Mouse (Mus musculus) adrenal gland, postnatal 25 days (tissue): ENCODE measurements around the gene Cfap61. TPM values are rescaled to one million over a fixed set of nuclear protein-coding genes. Genes with fewer than 3 reads are reported as not detected.

Experiments used
- DNase-seq: peaks from one replicate; pipeline ENCODE4 v3.0.0; 2021; ENCODE audit warnings: mixed read lengths
- total RNA-seq: library from RNA; stranded (reverse); gene quantifications from 2 replicates; pipeline ENCODE4 v1.2.3, GENCODE M21; 2021

Gene Cfap61
- total RNA-seq, 1 experiment from 2014 or later, result 31.1 TPM

- no peak for DNase-seq
Observed at GRCm38 (mm10) chr2:146083326-146083871, 148.8 kb downstream of the Cfap61 start.

DNA sequence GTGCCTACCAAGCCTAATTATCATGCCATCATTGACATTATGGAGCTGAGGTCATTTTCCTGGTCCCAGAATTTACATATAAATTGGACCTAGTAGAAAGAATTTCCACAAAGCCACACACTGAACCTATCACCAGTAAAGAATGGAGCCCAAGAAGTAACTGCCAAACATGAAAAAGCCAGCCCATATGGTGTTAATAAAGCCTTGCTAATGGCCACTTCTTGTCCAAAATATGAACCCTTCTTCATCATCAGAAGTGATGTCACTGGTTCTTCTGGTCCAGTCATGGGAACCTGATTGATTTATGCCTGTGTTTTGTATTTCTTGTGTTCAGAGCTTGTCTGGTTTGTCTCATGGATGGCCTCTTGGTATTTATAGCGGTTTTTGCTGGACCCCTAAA is 152.8 kb downstream of the Cfap61 start:
- DNase-seq, result no peak

DNA sequence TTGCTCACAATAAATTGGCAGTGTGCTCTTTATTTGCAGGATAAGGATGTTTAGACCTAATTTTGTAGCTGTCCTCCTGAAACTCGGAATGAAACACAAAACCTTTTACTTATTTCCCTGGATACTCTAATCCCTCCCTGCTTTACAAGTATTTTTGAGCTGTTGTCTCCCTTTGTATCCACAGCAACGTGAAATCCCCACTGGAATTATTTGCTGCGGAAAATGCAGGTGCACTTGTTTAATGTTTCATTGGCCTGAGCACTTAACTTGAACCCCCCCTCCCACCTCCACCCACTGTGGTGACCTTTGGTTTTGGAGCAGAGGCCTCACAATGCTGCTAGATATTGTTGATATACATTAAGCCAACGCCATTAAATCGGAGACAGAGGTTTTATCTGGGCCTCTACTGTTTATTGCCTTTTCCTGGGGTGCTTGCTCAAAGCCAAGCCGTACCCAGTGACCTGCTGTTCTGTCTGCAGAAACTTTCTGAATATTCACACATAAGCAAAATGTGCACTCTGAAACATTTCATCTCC is 154.6 kb downstream of the Cfap61 start:
- no peak for DNase-seq

- no peak for DNase-seq
Observed at GRCm38 (mm10) chr2:146097532-146097931, 162.9 kb downstream of the Cfap61 start.

- no peak for DNase-seq
Observed at GRCm38 (mm10) chr2:146098853-146099717, 164.5 kb downstream of the Cfap61 start.

DNA sequence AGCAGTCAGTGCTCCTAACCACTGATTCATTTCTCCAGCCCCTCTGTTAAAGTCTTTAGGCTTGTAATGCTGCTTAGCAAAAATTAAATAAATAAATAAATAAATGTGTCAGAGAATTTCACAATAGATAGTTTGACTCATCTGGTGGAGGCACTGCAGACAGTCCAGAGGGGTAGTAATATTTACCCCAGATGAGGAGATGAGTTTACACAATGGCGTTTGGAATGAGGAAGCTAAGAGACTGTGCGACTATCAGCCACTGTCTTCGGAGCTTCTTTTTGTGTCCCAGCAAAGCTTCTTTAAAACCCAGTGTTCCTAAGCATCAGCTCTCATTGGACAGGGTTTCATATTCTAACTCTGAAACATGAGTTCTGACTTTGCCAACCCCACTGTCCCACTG is 165.3 kb downstream of the Cfap61 start:
- no peak for DNase-seq

DNA sequence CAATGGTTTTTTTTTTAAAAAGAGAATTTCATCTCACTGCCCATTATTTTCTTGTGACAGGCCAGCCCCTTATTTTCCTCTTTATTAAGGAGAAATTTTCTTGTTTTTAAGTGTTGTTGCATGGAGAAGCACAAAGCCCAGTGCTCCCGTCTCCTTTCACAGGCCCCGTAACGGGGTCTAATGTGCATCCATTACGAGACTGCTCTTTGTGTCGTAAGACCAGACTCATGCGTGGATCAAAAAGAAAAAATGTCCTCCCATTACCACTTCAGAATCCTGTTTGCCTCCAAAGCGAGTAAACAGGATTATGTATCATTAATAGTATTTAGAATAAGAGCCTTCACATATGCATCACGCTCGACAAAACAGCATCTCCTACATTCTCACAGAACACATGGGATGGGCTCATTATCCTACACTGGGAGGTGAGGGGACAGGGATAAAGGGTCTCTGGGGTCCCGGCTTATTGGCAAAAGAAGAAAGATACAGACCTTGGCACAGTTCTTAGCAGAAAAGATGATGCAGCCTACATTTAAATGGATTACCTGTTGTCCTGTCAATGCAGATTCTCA is 166.0 kb downstream of the Cfap61 start:
- DNase-seq, result no peak

DNA sequence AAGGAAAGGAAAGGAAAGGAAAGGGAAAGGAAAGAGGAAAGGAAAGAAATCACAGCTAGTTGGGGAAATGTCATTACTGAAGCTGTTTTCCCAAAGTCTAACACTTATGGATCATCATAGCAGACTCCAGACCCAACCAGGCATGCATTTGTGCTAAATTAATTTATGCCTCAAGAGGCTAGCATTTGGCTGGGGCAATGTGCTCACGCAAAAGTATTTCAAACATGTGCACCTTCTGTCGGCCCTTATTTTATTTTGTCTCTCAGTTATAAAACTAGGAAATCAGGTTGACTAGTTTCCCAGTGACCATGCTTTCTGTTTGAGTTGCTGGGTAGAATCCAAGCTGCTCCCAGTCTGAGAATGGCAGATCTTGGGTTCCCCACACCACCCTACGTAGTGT is 168.0 kb downstream of the Cfap61 start:
- no peak for DNase-seq

DNA sequence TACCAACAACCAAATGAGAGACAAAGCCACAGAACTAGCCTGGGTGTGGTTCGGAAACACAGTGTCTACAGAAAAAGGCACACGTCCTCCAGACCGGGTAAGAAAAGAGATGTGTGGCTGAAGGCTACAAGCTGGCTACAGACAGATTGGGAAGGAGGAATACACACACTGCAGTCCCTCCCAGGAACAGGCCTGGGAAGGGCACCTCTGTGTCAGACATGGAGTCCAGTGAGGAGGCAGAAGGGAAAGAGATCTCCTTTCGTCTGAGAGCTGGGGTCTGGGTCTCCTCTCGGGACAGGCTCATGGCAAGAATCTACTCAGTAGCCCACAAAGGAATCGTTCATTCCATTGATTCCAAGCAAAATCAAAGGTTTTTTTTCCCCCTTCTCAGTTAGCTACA is 170.8 kb downstream of the Cfap61 start:
- no peak for DNase-seq

- DNase-seq, result no peak
Observed at GRCm38 (mm10) chr2:146107980-146108379, 173.4 kb downstream of the Cfap61 start.

DNA sequence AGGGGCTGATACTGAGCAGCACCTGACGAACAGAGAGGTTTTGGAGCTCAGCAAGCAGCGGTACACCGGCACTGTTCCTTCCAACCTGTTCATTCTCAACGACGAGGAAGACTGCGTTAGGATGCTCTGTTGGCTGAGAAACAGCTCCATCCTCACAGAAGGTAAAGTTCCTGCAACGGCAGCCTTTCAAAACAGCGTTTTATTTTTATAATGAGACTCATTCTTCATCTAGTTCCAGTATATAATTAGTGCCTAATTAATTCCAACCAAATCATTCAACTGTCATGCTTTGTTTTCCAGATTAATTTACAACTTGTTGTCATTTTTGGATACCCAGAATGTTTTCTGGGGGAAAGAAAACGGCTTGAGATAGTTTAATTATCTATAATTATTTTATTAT is 175.3 kb downstream of the Cfap61 start:
- no peak for DNase-seq

- DNase-seq, result no peak
Observed at GRCm38 (mm10) chr2:146116282-146116681, 181.7 kb downstream of the Cfap61 start.

DNA sequence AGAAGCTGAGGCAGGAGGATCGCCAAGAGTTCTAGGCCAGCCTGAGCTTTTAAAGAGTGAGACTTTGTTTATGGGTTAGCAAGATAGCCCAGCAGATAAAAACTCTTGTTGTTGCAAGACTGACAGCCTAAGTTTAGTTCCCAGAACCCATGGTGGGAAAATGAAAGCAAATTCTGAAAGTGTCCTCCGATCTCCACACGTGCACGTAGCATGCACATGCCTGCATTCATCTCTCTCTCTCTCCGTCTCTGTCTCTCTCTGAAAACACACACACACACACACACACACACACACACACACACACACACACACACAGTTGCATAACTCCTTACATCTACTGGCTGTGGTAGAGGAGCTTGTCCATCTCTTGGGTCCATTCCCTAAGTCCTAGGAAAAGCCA is 182.1 kb downstream of the Cfap61 start:
- DNase-seq, result no peak

GRCm38 (mm10) chr2:146117191-146117914 is 182.8 kb downstream of the Cfap61 start:
- DNase-seq, result no peak

DNA sequence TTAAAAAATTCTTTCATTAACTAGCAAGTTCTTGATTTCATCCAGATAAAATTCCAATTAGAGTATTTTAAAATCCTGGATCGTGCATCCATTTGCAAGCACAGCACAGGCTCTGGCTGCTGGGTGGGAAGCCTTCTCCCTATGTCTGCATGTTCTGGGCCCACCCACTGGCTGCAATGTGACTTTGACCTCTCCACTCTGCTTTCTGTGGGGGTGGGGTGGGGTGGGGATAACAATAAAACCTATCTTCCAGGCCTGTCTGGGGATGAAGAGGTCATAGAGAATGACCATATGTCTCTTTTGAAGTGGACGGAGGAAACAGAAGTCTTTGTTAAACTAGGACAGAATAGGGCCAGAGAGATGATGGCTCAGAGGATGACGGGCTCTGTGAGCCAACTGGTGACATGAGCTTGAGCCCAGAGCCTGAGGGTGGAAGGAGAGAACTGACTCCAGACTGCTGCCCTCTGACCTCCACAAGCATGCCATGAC is 183.4 kb downstream of the Cfap61 start:
- no peak for DNase-seq

GRCm38 (mm10) chr2:146121551-146121950 is 187.0 kb downstream of the Cfap61 start:
- no peak for DNase-seq

- DNase-seq, result no peak
Observed at GRCm38 (mm10) chr2:146125129-146125528, 190.5 kb downstream of the Cfap61 start.

DNA sequence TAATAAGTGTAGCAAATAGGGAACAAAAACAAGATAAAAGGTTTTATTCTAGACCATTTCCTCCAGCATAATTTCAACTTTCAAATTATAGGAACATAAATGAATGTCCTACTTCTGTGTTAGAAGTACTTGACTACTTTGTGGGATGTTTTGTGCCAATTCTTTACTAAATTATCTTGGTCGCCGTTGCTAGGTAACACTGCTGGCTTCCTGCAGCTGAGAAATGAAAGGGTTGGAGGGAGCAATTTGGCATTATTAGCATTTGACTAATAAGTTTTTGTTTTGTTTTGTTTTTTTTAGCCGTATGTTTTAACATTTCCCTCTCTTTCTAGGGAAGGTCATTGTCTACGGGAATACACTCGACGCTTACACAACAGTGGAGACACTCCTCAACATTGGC is 194.0 kb downstream of the Cfap61 start:
- DNase-seq, result no peak

- no peak for DNase-seq
Observed at GRCm38 (mm10) chr2:146130514-146130913, 195.9 kb downstream of the Cfap61 start.

DNA sequence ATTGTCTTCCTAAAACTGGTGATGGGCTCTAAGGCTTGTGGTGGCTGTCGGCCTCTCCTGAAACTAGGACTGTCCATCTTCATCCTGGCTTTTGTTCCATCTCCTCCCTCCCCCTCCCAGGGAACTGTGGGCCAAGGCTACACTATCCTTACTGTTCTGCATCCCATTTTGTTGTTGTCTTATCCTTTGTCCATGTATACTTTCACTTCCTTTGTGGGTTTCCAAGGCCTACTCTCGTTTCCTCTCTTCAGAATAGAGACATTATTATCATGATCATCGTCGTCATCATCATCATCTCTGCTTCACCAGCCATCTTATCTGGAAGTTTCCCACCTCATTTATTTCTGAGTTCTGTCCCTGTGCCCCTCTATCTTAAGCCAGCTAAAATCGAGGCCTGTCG is 199.7 kb downstream of the Cfap61 start:
- DNase-seq, result no peak

DNA sequence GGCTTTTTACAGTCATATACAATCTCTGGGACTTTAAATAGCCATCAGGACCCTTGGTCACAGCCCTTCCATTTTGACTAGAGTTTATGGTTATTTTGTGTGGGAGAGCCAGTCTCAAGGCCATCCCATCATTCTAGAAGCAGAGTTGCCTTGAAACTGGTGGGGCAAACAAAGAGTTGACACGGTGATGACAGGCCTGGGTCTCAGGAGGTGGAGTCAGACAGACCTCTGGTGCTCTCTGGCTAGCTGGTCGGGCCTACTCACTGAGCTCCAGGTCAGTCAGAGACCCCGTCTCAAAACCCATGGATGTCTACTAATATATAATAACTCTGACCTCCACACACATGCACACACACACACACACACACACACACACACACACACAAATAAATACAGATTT is 206.1 kb downstream of the Cfap61 start:
- no peak for DNase-seq

DNA sequence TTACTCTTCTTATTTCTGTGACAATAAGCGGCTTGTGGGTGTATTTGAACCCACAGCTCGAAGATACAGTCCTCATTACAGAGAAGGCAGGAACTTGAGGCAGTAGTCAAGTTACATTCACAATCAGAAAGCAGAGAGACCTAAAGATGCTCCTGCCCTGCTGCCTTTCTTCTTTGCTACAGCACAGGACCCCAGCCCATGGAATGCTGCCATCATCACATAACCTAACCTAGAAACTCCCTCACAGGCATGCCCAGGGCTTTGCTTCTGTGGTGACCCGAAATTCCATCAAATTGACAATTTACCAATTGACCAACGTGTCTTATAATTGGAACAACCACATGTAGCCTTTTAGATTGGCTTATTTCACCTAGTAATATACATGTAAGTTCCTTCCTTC is 212.7 kb downstream of the Cfap61 start:
- DNase-seq, result no peak

DNA sequence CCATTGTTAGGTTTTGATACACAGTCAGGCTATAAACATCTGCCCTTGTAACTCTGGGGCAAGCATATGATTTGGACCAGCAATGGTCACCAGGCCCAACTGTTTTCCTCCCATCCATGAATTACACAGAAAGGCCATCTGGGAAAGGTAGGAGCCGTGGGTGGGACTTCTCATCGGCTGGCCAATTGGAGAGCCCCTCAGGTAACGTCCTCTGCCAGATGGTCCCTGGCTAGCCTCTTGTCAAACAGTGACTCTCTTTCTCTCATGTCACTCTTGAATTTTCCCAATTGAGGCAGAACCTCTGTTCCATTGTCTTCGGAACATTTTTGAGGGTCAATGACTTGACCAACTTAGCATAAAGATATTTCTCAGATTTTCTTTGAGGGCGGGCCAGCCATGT is 213.2 kb downstream of the Cfap61 start:
- DNase-seq, result no peak
